Mouse (Mus musculus): ENCODE data around the gene Thbs1.

- TF ChIP-seq POLR2AphosphoS2 (IDR thresholded peaks at IDR 0.05; ENCODE audit: insufficient read length, low read depth) (no peak), POLR2A (IDR thresholded peaks at IDR 0.05; ENCODE audit: insufficient read length, low read depth) (no peak), MYOG (IDR thresholded peaks at IDR 0.05; ENCODE audit: control insufficient read depth in 1 of 3, insufficient read depth in 1 of 3, insufficient read length in 2 of 3, low read depth in 2 of 3) (no peak), E2F4 (IDR thresholded peaks at IDR 0.05; ENCODE audit: insufficient read depth) (no peak), USF1 (IDR thresholded peaks at IDR 0.05; ENCODE audit: low read depth) (no peak), CEBPB (IDR thresholded peaks at IDR 0.05; ENCODE audit: insufficient read depth, poor library complexity, severe bottlenecking) (no peak), MAX (IDR thresholded peaks at IDR 0.05; ENCODE audit: low read depth) (no peak), MYOD1 (IDR thresholded peaks at IDR 0.05; ENCODE audit: control insufficient read depth in 1 of 3, insufficient read length in 2 of 3, low read depth in 2 of 3) (no peak), TCF12 (IDR thresholded peaks at IDR 0.05; ENCODE audit: insufficient read depth, poor library complexity, severe bottlenecking) (no peak)
Measured at GRCm38 (mm10) chr2:118158095-118158494, 46.4 kb downstream of the Thbs1 start.

Data from myocyte (in vitro differentiated cells).